Mouse (Mus musculus) midbrain, embryonic 11.5 days (tissue): Measurements from ENCODE around the gene Zfp57. TPM values are rescaled to one million over a fixed set of nuclear protein-coding genes. Genes with fewer than 3 reads are reported as not detected.

Experiments used
- ATAC-seq: fragments of 200-750 bp; cut with Nextera tagmentation; 2 replicates; pipeline ENCODE4 v1.8.0; 2017; ENCODE audit warnings: moderate TSS enrichment, moderate library complexity; ENCODE audit not compliant: low FRiP score
- DNase-seq: peaks from one replicate; pipeline ENCODE4 v3.0.0; 2015; ENCODE audit warnings: low spot score; ENCODE audit errors: missing footprints
- H3K27ac ChIP-seq: fragments of 300-500 bp; sonication (generic); 2 replicates; pipeline ENCODE4 v1.5.1; 2014; ENCODE audit warnings: low read depth, low read length
- H3K27me3 ChIP-seq: fragments of 300-500 bp; sonication (generic); 2 replicates; pipeline ENCODE4 v1.6.1; 2014; ENCODE audit warnings: mild to moderate bottlenecking, low read length, moderate library complexity, mixed read lengths; ENCODE audit not compliant: control insufficient read depth, insufficient read depth
- H3K36me3 ChIP-seq: fragments of 300-500 bp; sonication (generic); 2 replicates; pipeline ENCODE4 v1.6.1; 2014; ENCODE audit warnings: mild to moderate bottlenecking, low read length, moderate library complexity, mixed read lengths; ENCODE audit not compliant: control insufficient read depth, insufficient read depth
- H3K4me1 ChIP-seq: fragments of 300-500 bp; sonication (generic); 2 replicates; pipeline ENCODE4 v1.6.1; 2014; ENCODE audit warnings: low read length; ENCODE audit not compliant: control insufficient read depth, insufficient read depth
- H3K4me2 ChIP-seq: fragments of 300-500 bp; sonication (generic); 2 replicates; pipeline ENCODE4 v1.6.1; 2014; ENCODE audit warnings: mild to moderate bottlenecking, moderate library complexity
- H3K4me3 ChIP-seq: fragments of 300-500 bp; sonication (generic); 2 replicates; pipeline ENCODE4 v1.5.1; 2014; ENCODE audit warnings: low read depth, low read length
- H3K9ac ChIP-seq: fragments of 300-500 bp; sonication (generic); 2 replicates; pipeline ENCODE4 v1.6.1; 2014; ENCODE audit warnings: low read length
- H3K9me3 ChIP-seq: fragments of 300-500 bp; sonication (generic); 2 replicates; pipeline ENCODE4 v1.6.1; 2016; ENCODE audit warnings: low read length; ENCODE audit not compliant: control insufficient read depth
- WGBS: fragments of 180-500 bp; shearing (Covaris S2); extraction: QIAGEN DNeasy Blood & Tissue Kit; methylation state at CpG from one replicate; pipeline ENCODE4 v1.1.7; 2014; 5-methylcytosine and 5-hydroxymethylcytosine counted together
- polyA plus RNA-seq: library from polyadenylated mRNA; unstranded; fragments of >200 nt; fragmentation: Nextera tagmentation; extraction: Ambion mirVana; gene quantifications from 2 replicates; pipeline ENCODE4 v1.2.1, GENCODE M21; 2014

Gene Zfp57
- polyA plus RNA-seq, 1 experiment from 2014 or later, result 89.9 TPM

GRCm38 (mm10) chr17:37047332-37047976 lies 46.5 kb downstream of the Zfp57 start:
- WGBS, result 13% methylated on average over 19 of the region's 19 CpGs
- H3K9me3 ChIP-seq, result no peaks in the 10 kb centered on the region
- peak overlapping the region; percentile 16 for H3K9ac ChIP-seq
- H3K4me2 ChIP-seq, result peak overlapping the region; percentile 91
- peaks cover 14% of the 10 kb centered on the region for H3K27me3 ChIP-seq
- ATAC-seq, result no peak
- H3K27ac ChIP-seq, result no peak overlapping the region
- peaks cover 26% of the 10 kb centered on the region for H3K4me1 ChIP-seq
- H3K4me3 ChIP-seq, result peak overlapping the region; percentile 79
- no peaks in the 10 kb centered on the region for H3K36me3 ChIP-seq
- peak; percentile 82 for DNase-seq

- no peak overlapping the region for H3K27ac ChIP-seq
- no peaks in the 10 kb centered on the region for H3K36me3 ChIP-seq
- 37% methylated on average over 3 of the region's 3 CpGs for WGBS
- no peak for ATAC-seq
- H3K4me2 ChIP-seq, result no peak overlapping the region; the same call in 1 of the 2 replicates
- no peak overlapping the region for H3K9ac ChIP-seq
- H3K4me1 ChIP-seq, result peaks cover 26% of the 10 kb centered on the region
- H3K9me3 ChIP-seq, result no peaks in the 10 kb centered on the region
- DNase-seq, result peak; percentile 84
- peaks cover 14% of the 10 kb centered on the region for H3K27me3 ChIP-seq
- H3K4me3 ChIP-seq, result no peak overlapping the region
Measured at GRCm38 (mm10) chr17:37047981-37048380, 47.0 kb downstream of the Zfp57 start.

- Histone ChIP-seq H3K9ac (no peak overlapping the region), H3K4me2 (peak overlapping the region; percentile 19; the same call in 1 of the 2 replicates), H3K27ac (no peak overlapping the region), H3K4me3 (no peak overlapping the region), H3K36me3 (no peaks in the 10 kb centered on the region), H3K9me3 (no peaks in the 10 kb centered on the region), H3K27me3 (peaks cover 14% of the 10 kb centered on the region), H3K4me1 (peaks cover 26% of the 10 kb centered on the region)
- ATAC-seq (no peak), DNase-seq (no peak)
- 61% methylated on average over 7 of the region's 7 CpGs for WGBS
Measured at GRCm38 (mm10) chr17:37048383-37048782, 47.4 kb downstream of the Zfp57 start.

GRCm38 (mm10) chr17:37049570-37050310 lies 48.8 kb downstream of the Zfp57 start:
- Histone ChIP-seq H3K36me3 (peaks cover 5% of the 10 kb centered on the region; the same call in 1 of the 2 replicates), H3K4me3 (peak overlapping the region; percentile 65), H3K9me3 (no peaks in the 10 kb centered on the region), H3K27me3 (peaks cover 14% of the 10 kb centered on the region), H3K4me1 (peaks cover 26% of the 10 kb centered on the region), H3K9ac (peak overlapping the region; percentile 79), H3K4me2 (peak overlapping the region; percentile 81), H3K27ac (no peak overlapping the region)
- peak; percentile 23 for ATAC-seq
- WGBS, result under 1% methylated on average over 39 of the region's 39 CpGs
- peak; percentile 98 for DNase-seq

GRCm38 (mm10) chr17:37050399-37050798 lies 49.4 kb downstream of the Zfp57 start:
- WGBS, result under 1% methylated on average over 22 of the region's 22 CpGs
- peak overlapping the region; percentile 79 for H3K9ac ChIP-seq
- H3K4me1 ChIP-seq, result peaks cover 26% of the 10 kb centered on the region

GRCm38 (mm10) chr17:37050876-37051275 lies 49.9 kb downstream of the Zfp57 start:
- Histone ChIP-seq H3K4me1 (peaks cover 26% of the 10 kb centered on the region), H3K4me3 (peak overlapping the region; percentile 65), H3K27me3 (peaks cover 14% of the 10 kb centered on the region), H3K4me2 (peak overlapping the region; percentile 81), H3K9ac (peak overlapping the region; percentile 79), H3K36me3 (peaks cover 5% of the 10 kb centered on the region; the same call in 1 of the 2 replicates), H3K27ac (no peak overlapping the region; the same call in 1 of the 2 replicates), H3K9me3 (no peaks in the 10 kb centered on the region)
- 2% methylated on average over 27 of the region's 27 CpGs for WGBS
- DNase-seq, result peak; percentile 92
- ATAC-seq, result peak; percentile 38

More at GRCm38 (mm10) chr17:37050399-37050798, 49.4 kb downstream of the Zfp57 start:
- ATAC-seq (peak; percentile 73), DNase-seq (peak; percentile 98)
- peaks cover 5% of the 10 kb centered on the region; the same call in 1 of the 2 replicates for H3K36me3 ChIP-seq
- H3K4me2 ChIP-seq, result peak overlapping the region; percentile 81
- H3K27me3 ChIP-seq, result peaks cover 14% of the 10 kb centered on the region
- H3K27ac ChIP-seq, result no peak overlapping the region; the same call in 1 of the 2 replicates
- H3K4me3 ChIP-seq, result peak overlapping the region; percentile 65
- H3K9me3 ChIP-seq, result no peaks in the 10 kb centered on the region

- H3K4me2 ChIP-seq, result peak overlapping the region; percentile 81
- peaks cover 25% of the 10 kb centered on the region for H3K4me1 ChIP-seq
- no peak overlapping the region for H3K4me3 ChIP-seq
- H3K9ac ChIP-seq, result no peak overlapping the region
- H3K9me3 ChIP-seq, result no peaks in the 10 kb centered on the region
- no peak for DNase-seq
- 52% methylated on average over 4 of the region's 4 CpGs for WGBS
- ATAC-seq, result no peak
- H3K27me3 ChIP-seq, result peaks cover 14% of the 10 kb centered on the region
- H3K36me3 ChIP-seq, result peaks cover 10% of the 10 kb centered on the region; the same call in 1 of the 2 replicates
- no peak overlapping the region for H3K27ac ChIP-seq
Measured at GRCm38 (mm10) chr17:37051745-37052144, 50.8 kb downstream of the Zfp57 start.

- no peak overlapping the region for H3K27ac ChIP-seq
- no peaks in the 10 kb centered on the region for H3K9me3 ChIP-seq
- H3K36me3 ChIP-seq, result peaks cover 20% of the 10 kb centered on the region; the same call in 1 of the 2 replicates
- no peaks in the 10 kb centered on the region for H3K27me3 ChIP-seq
- no peak overlapping the region for H3K4me2 ChIP-seq
- H3K4me1 ChIP-seq, result no peaks in the 10 kb centered on the region
- DNase-seq (no peak), ATAC-seq (no peak)
- no peak overlapping the region for H3K4me3 ChIP-seq
- WGBS, result 91% methylated on average over 6 of the region's 6 CpGs
- no peak overlapping the region for H3K9ac ChIP-seq
Measured at GRCm38 (mm10) chr17:37056957-37057356, 56.0 kb downstream of the Zfp57 start.
